Mouse (Mus musculus) embryo, embryonic 11.5 days (tissue): ENCODE measurements around the gene Gm13128.
"Not testable (repeated sequence)": the region's sequence is repeated elsewhere in the genome, so short reads cannot be mapped to it uniquely, and the experiment has no call there.

ENCODE experiments used
- DNase-seq: peaks from one replicate; pipeline ENCODE4 v3.0.0-alpha.2; 2012; ENCODE audit warnings: low read depth, low spot score

The Gm13128 gene

GRCm38 (mm10) chr4:144329949-144330348, at the start of gene Gm13128:
Gene Gm13128, plus strand, starts transcription at chr4:144330249.
- DNase-seq, result not testable (repeated sequence)

- DNase-seq, result not testable (repeated sequence)
Observed at GRCm38 (mm10) chr4:144280388-144280787, 49.7 kb upstream of the Gm13128 start, which contains the start of gene Pramel5. Gene Pramel5, minus strand, starts transcription at chr4:144280488.

- DNase-seq, result not testable (repeated sequence)
Observed at GRCm38 (mm10) chr4:144299414-144299813, 30.6 kb upstream of the Gm13128 start.

GRCm38 (mm10) chr4:144312666-144313460, 17.2 kb upstream of the Gm13128 start:
- not testable (repeated sequence) for DNase-seq

- not testable (repeated sequence) for DNase-seq
Observed at GRCm38 (mm10) chr4:144335856-144336255, 5.8 kb downstream of the Gm13128 start.

GRCm38 (mm10) chr4:144357642-144358041, 27.6 kb downstream of the Gm13128 start, which contains the start of gene Gm13119:
Gene Gm13119, plus strand, starts transcription at chr4:144357942.
- not testable (repeated sequence) for DNase-seq

GRCm38 (mm10) chr4:144377911-144378310, 47.9 kb downstream of the Gm13128 start, which contains the start of gene Pramef20:
Gene Pramef20, minus strand, starts transcription at chr4:144377933.
- DNase-seq, result no peak
